Mouse (Mus musculus) liver, embryonic 13.5 days (tissue): ENCODE results near the gene Vwc2. TPM values are rescaled to one million over a fixed set of nuclear protein-coding genes. Genes with fewer than 3 reads are reported as not detected.

ENCODE experiments used
- ATAC-seq: fragments of 200-750 bp; cut with Nextera tagmentation; 2 replicates; pipeline ENCODE4 v1.8.0; 2017; ENCODE audit warnings: low read depth, mild to moderate bottlenecking, moderate number of reproducible peaks, moderate library complexity
- DNase-seq: peaks from one replicate; pipeline ENCODE4 v3.0.0; 2022
- H3K27ac ChIP-seq: fragments of 300-500 bp; sonication (generic); 2 replicates; pipeline ENCODE4 v1.5.1; 2015; ENCODE audit warnings: moderate library complexity, mild to moderate bottlenecking, inconsistent platforms
- H3K27me3 ChIP-seq: fragments of 300-500 bp; sonication (generic); 2 replicates; pipeline ENCODE4 v1.6.1; 2015; ENCODE audit warnings: mild to moderate bottlenecking, inconsistent platforms
- H3K36me3 ChIP-seq: fragments of 300-500 bp; sonication (generic); 2 replicates; pipeline ENCODE4 v1.6.1; 2015; ENCODE audit warnings: mild to moderate bottlenecking, inconsistent platforms
- H3K4me1 ChIP-seq: fragments of 300-500 bp; sonication (generic); replicated peaks from 2 replicates; pipeline ENCODE4 v1.6.1; 2015; ENCODE audit warnings: inconsistent platforms
- H3K4me2 ChIP-seq: fragments of 300-500 bp; sonication (generic); 2 replicates; pipeline ENCODE4 v1.6.1; 2015; ENCODE audit warnings: inconsistent platforms, mild to moderate bottlenecking, moderate library complexity
- H3K4me3 ChIP-seq: fragments of 300-500 bp; sonication (generic); replicated peaks from 2 replicates; pipeline ENCODE4 v1.5.1; 2015; ENCODE audit warnings: mild to moderate bottlenecking, inconsistent platforms
- H3K9ac ChIP-seq: fragments of 300-500 bp; sonication (generic); 2 replicates; pipeline ENCODE4 v1.6.1; 2015; ENCODE audit warnings: mild to moderate bottlenecking, inconsistent platforms
- H3K9me3 ChIP-seq: fragments of 300-500 bp; sonication (generic); replicated peaks from 2 replicates; pipeline ENCODE4 v1.6.1; 2016; ENCODE audit warnings: inconsistent platforms
- WGBS: fragments of 180-500 bp; shearing (Covaris S2); methylation state at CpG from one replicate; pipeline ENCODE4 v1.1.7; 2015; ENCODE audit not compliant: insufficient replicate concordance; 5-methylcytosine and 5-hydroxymethylcytosine counted together
- polyA plus RNA-seq: library from polyadenylated mRNA; unstranded; fragments of >200 nt; fragmentation: Nextera tagmentation; extraction: Ambion mirVana; gene quantifications from 2 replicates; pipeline ENCODE4 v1.2.1, GENCODE M21; 2015

Gene Vwc2
- polyA plus RNA-seq: 0.05 and 0.13 TPM in 2 replicates

DNA sequence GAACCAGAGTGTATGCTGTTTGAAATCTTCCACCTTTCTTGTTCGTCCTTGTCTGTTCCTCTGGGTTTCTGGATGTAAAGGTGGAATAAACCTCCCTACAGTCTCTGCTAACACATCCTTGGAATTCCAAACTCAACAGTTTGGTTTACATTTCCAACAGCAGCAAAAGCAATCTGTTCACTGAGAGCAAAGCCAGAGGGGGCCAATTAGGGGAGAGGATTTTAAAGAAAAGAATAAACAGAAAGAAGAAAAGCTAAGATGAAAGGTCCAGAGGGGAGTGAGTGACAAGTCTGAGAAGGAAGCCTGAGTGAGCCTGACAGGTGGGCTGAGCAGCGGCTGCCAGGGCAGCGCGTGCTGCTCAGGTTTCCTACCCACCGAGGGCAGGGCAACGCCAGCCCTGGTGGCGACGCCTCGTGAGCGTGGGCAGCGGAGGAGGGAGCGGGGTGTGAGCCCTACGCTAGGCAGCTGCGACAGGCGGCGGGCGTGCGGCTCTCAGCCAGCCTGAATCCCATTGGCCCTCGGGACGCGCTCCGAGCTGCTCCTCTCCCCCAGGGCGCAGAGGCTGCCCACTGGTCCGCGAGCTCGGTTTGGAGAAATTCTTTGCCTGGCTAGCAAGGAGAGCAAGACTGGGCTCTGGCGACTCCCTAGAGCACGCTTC, at the start of gene Vwc2:
TSS of gene Vwc2 (plus strand) at position 648 of the 658 bp plus-strand sequence.
- ATAC-seq (no peak), DNase-seq (no peak)
- no peak within 1 kb of the TSS for H3K9ac ChIP-seq
- H3K4me2 ChIP-seq: peak within 1 kb of the TSS; percentile 28; the same call in 1 of the 2 replicates
- H3K4me3 ChIP-seq: no peak within 1 kb of the TSS
- no peaks in the 10 kb centered on the region for H3K4me1 ChIP-seq
- H3K36me3 ChIP-seq: no peaks in the 10 kb centered on the region
- H3K9me3 ChIP-seq: no peaks in the 10 kb centered on the region
- no peak within 1 kb of the TSS for H3K27ac ChIP-seq
- under 1% methylated on average over 28 of the region's 28 CpGs for WGBS
- peaks cover 50% of the 10 kb centered on the region for H3K27me3 ChIP-seq

DNA sequence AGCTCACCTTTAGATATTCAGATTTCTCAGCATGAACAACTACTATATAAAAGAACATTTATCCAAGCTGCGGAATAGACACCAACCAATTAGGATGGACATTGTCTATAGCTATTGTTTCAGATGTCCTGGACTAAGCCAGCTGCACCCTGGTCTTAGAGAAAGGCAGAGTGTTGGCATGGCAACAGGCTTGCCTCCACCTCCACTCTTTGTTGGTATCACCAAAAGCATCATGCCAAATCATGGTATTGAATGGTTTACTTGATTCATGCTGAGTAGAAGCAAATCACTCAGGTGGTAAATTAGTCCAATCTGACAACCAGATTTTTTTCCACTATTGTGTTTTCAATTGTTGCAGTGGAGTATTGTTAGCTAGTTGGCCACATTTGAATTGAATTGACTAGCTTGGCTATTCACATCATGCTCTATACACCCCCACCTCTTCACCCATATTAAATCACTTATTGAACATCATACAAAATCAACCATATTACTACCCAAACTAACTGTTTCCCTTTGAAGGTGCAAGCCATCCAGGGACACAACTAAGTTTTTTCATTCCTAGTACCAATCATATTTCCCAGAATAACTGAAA, 25.8 kb upstream of the Vwc2 start:
- no peak for ATAC-seq
- Histone ChIP-seq H3K36me3 (no peaks in the 10 kb centered on the region), H3K4me3 (no peak overlapping the region), H3K4me2 (no peak overlapping the region), H3K27me3 (no peaks in the 10 kb centered on the region), H3K27ac (no peak overlapping the region), H3K4me1 (no peaks in the 10 kb centered on the region), H3K9me3 (no peaks in the 10 kb centered on the region), H3K9ac (no peak overlapping the region)
- DNase-seq: no peak
- 60% methylated on average over 1 of the region's 1 CpGs for WGBS

DNA sequence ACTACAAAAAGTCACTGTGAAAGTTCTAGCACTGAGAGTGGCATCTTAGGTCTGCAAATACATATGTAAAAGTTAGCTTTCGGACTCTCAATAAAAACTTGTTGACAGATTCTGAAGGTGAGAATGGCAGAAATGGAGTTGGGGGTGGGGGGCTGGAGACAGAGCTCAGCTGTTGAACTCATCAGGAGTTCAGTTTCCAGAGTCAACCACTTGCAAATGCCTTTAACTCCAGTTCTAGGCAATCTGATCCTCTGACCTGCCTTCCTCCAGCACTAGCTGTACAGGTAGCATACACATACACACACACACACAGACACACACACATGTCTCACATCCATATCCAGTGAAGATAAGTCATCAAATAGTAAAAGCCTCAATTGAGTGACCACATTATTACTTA, 16.4 kb upstream of the Vwc2 start:
- H3K4me1 ChIP-seq: no peaks in the 10 kb centered on the region
- no peak overlapping the region for H3K9ac ChIP-seq
- no peak overlapping the region for H3K27ac ChIP-seq
- H3K36me3 ChIP-seq: no peaks in the 10 kb centered on the region
- no peak overlapping the region for H3K4me3 ChIP-seq
- ATAC-seq (no peak), DNase-seq (no peak)
- 54% methylated on average over 1 of the region's 1 CpGs for WGBS
- H3K27me3 ChIP-seq: no peaks in the 10 kb centered on the region
- H3K4me2 ChIP-seq: no peak overlapping the region
- H3K9me3 ChIP-seq: no peaks in the 10 kb centered on the region

DNA sequence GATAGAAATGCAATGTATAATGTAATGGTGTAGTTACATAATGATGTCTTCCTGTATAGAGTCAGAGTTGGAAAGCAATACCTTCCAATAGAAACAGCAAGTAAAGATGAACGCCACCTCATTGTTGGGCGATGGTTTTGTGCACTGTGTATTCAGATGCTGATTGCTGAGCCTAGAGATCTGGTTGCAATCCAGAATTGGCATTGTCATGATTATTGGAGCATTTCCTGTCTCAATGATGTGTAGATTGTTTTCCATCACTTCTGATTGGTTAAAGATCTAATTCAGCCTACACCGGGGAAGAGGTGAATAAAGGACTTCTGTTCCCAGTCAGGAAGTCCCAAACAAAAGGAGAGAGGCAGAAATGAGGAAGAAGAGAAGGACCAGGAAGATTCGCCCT, 15.7 kb upstream of the Vwc2 start:
- H3K9ac ChIP-seq: no peak overlapping the region
- H3K27ac ChIP-seq: no peak overlapping the region
- no peaks in the 10 kb centered on the region for H3K27me3 ChIP-seq
- no peak overlapping the region for H3K4me3 ChIP-seq
- no peak for DNase-seq
- WGBS: 54% methylated on average over 4 of the region's 4 CpGs
- H3K4me2 ChIP-seq: no peak overlapping the region
- no peak for ATAC-seq
- no peaks in the 10 kb centered on the region for H3K4me1 ChIP-seq
- H3K36me3 ChIP-seq: no peaks in the 10 kb centered on the region
- H3K9me3 ChIP-seq: no peaks in the 10 kb centered on the region

DNA sequence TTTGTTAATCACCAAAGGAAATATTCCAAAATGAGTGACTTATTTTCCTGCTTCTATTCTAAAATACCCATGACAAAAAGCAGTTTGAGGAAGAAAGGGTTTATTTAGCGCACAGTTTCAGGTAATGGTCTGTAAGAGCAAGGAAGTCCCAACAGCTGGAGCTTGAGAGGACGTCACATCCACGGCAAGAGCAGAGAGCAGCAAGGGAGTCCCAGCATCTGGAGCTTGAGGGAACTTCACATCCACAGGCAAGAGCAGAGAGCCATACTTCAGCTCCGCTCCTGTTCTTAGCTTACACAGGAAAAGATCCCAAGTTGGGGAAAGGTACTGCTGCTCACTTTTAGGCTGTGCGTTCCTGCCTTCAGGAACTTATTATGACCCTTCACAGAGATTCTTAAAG, 15.0 kb upstream of the Vwc2 start:
- Histone ChIP-seq H3K4me3 (no peak overlapping the region), H3K27me3 (no peaks in the 10 kb centered on the region), H3K9me3 (no peaks in the 10 kb centered on the region), H3K9ac (no peak overlapping the region), H3K36me3 (no peaks in the 10 kb centered on the region), H3K4me2 (no peak overlapping the region), H3K27ac (no peak overlapping the region), H3K4me1 (no peaks in the 10 kb centered on the region)
- WGBS: 65% methylated on average over 5 of the region's 5 CpGs
- ATAC-seq (no peak), DNase-seq (no peak)

- Histone ChIP-seq H3K27me3 (no peaks in the 10 kb centered on the region), H3K4me1 (no peaks in the 10 kb centered on the region), H3K4me3 (no peak overlapping the region), H3K9me3 (no peaks in the 10 kb centered on the region), H3K9ac (no peak overlapping the region), H3K36me3 (no peaks in the 10 kb centered on the region), H3K4me2 (no peak overlapping the region), H3K27ac (no peak overlapping the region)
- 43% methylated on average over 1 of the region's 1 CpGs for whole genome bisulfite sequencing
- ATAC-seq (no peak), DNase-seq (no peak)
Measured at GRCm38 (mm10) chr11:11102182-11102581, 11.8 kb upstream of the Vwc2 start.

- no peak overlapping the region for H3K4me3 ChIP-seq
- H3K9ac ChIP-seq: no peak overlapping the region
- H3K4me2 ChIP-seq: no peak overlapping the region
- H3K27ac ChIP-seq: no peak overlapping the region
- no peak for ATAC-seq
- no peaks in the 10 kb centered on the region for H3K9me3 ChIP-seq
- H3K27me3 ChIP-seq: no peaks in the 10 kb centered on the region
- H3K36me3 ChIP-seq: no peaks in the 10 kb centered on the region
- H3K4me1 ChIP-seq: no peaks in the 10 kb centered on the region
- no peak for DNase-seq
- WGBS: 17% methylated on average over 1 of the region's 1 CpGs
Measured at GRCm38 (mm10) chr11:11102620-11103019, 11.4 kb upstream of the Vwc2 start.

DNA sequence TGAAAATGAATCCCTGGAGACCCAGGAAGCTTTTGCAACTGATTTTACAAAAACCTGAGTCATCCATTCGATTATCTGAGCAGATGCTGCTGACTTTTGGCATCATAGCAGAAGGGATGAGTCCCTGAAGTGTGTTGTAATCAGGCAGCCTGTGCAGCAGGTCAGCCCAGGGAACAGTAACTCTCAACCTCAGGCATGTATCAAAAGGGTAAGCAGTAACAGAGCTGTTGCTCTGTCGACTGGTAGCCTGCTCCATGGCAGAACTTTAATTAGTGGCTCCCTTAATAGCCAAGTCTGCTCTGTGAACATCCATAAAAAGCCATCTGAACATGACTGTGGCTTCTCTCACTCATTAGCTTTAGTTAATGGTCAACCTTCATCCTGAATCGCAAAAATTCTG, 5.1 kb upstream of the Vwc2 start:
- WGBS: 41% methylated on average over 3 of the region's 3 CpGs
- Histone ChIP-seq H3K4me1 (no peaks in the 10 kb centered on the region), H3K4me2 (no peak overlapping the region), H3K27me3 (peaks cover 12% of the 10 kb centered on the region), H3K9me3 (no peaks in the 10 kb centered on the region), H3K9ac (no peak overlapping the region), H3K36me3 (no peaks in the 10 kb centered on the region), H3K27ac (no peak overlapping the region), H3K4me3 (no peak overlapping the region)
- no peak for ATAC-seq
- no peak for DNase-seq

GRCm38 (mm10) chr11:11114234-11115030, 409 bp downstream of the Vwc2 start:
- Histone ChIP-seq H3K9me3 (no peaks in the 10 kb centered on the region), H3K27ac (no peak overlapping the region), H3K4me2 (peak overlapping the region; percentile 28; the same call in 1 of the 2 replicates), H3K4me1 (no peaks in the 10 kb centered on the region), H3K9ac (no peak overlapping the region), H3K27me3 (peaks cover 50% of the 10 kb centered on the region), H3K4me3 (no peak overlapping the region), H3K36me3 (no peaks in the 10 kb centered on the region)
- 3% methylated on average over 34 of the region's 34 CpGs for WGBS
- no peak for ATAC-seq
- DNase-seq: no peak

DNA sequence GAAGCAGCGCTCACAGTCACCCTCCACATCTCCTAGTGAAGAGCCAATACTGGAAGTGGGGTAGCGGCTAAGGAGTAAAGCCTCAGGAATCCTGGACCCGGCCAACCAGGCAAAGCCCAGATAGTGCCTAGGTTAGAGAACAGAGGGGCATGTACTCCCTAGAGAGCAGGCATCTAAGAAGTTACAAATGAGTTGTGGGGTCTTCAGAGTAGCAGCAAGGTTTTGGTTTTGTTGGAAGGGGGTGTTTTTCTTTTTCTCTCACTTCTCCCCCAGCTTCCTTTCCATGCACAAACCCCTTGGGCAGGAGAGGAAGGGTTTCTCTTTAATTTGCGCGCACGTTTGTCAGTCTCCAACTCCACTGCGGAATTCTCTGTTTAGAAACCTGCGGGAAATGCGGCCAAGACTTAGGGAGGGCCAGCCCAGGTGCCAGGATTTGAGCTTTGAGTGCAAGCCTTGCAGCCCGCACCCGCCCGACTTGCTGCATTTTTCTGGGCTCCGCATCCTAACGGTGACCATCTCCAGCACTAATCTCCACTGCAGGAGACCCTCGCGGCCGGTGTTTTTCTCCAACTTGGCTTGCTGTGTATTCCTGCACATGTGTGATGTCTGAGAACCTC, 1.1 kb downstream of the Vwc2 start:
- H3K9ac ChIP-seq: no peak overlapping the region
- DNase-seq (no peak), ATAC-seq (no peak)
- peaks cover 50% of the 10 kb centered on the region for H3K27me3 ChIP-seq
- H3K4me3 ChIP-seq: 0 out of 2 replicates have a peak overlapping the region, but pooled peaks have one; percentile 16
- H3K36me3 ChIP-seq: no peaks in the 10 kb centered on the region
- WGBS: 2% methylated on average over 17 of the region's 17 CpGs
- no peaks in the 10 kb centered on the region for H3K9me3 ChIP-seq
- no peak overlapping the region for H3K27ac ChIP-seq
- peak overlapping the region; percentile 35; the same call in 1 of the 2 replicates for H3K4me2 ChIP-seq
- H3K4me1 ChIP-seq: no peaks in the 10 kb centered on the region
